Mouse (Mus musculus): ENCODE results near the gene Slc38a5.

- TF ChIP-seq POLR2A (IDR thresholded peaks at IDR 0.05; ENCODE audit: low read depth, low read length) = no peak
- no peak for TF ChIP-seq CTCF (IDR thresholded peaks at IDR 0.05; ENCODE audit: extremely low read depth, insufficient read depth, insufficient read length, insufficient replicate concordance)
These were observed 6.7 kb upstream of the Slc38a5 start for GRCm38 (mm10) chrX:8264222-8264621.
